Mouse (Mus musculus): ENCODE measurements around the gene Dip2a.

The Dip2a gene

DNA sequence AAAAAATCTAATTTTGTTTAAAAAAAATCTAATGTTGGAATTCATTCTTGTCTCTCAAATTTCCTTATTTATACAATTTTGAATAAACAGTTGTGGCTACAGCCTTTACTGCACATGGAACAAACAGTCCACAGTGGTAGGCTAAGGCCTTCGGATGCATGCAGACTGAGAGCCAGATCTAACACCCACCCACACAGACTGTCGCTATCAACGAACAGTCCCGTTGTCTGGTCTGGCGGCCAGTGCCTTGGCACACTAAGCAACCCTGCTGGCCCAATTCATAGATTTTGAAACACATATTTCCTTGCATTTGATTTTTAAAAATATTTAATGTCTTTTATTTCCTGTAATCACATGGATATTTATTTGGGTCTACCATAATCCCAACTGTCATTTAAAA is 45.0 kb downstream of the Dip2a start:
- no peak for DNase-seq

DNA sequence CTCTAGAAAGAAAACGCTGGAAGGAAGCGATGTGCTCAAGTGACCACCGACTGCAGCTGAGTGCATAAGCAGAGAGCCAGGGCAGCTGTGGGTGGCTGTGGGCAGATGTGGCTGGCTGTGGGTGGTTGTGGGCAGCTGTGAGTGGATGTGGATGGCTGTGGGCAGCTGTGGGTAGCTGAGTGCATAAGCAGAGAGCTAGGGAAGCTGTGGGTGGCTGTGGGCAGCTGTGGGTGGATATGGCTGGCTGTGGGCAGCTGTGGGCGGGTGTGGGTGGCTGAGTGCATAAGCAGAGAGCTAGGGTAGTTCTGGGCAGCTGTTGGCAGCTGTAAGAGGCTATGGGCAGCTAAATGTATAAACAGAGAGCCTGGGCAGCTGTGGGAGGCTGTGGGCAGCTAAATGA is 51.9 kb downstream of the Dip2a start:
- DNase-seq, result no peak

DNA sequence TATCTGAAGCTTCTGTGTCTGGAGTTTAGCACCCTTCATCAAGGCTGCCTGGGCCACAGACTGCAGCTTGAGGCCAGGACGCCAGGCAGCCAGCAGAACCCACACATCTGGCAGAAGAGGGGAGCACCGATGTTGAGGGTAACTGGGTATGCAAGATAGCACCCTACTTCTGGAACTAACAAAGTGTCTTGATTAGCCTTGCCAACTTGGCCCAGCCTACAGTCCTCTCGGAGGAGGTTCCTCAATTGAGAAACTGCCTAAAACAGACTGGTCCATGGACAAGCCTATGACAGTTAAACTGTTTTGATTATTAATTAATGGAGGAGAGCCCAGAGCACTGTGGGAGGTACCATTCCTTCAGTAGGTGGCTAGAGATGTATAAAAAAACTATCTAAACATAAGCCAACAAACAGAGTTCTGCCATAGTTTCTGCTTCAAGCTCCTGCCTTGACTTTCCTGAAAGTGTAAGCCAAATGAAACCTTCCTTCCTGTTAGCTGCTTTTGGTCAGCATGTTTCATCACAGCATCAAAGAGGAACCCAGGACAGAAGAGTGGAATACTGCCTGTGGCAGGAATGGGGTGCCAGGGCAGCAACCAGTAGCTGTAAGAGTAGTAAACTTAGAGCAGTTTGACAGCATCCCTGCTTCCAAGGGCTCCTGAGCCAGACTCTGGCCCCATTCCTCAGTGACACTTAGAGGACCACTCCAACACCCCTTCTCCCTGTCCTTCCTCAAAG is 55.0 kb downstream of the Dip2a start:
- DNase-seq, result no peak

DNA sequence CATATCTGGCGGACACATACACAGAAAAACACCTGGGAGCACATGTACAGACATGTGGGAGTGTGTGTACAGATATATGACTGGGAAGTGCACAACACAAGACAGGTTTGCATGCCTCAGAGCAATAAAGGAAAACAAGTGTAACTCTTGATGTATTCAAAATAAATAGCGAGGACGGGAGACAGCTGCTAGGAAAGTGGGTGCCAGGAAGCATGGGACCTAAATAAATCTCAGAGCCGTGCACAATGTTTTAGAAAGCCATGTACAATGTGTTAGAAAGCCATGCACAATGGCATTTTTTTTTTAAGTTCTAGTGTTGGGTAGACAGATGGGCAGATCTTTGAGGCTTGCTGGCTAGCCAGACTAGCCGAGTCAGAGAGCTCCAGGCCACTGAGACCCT is 56.0 kb downstream of the Dip2a start:
- DNase-seq, result no peak

DNA sequence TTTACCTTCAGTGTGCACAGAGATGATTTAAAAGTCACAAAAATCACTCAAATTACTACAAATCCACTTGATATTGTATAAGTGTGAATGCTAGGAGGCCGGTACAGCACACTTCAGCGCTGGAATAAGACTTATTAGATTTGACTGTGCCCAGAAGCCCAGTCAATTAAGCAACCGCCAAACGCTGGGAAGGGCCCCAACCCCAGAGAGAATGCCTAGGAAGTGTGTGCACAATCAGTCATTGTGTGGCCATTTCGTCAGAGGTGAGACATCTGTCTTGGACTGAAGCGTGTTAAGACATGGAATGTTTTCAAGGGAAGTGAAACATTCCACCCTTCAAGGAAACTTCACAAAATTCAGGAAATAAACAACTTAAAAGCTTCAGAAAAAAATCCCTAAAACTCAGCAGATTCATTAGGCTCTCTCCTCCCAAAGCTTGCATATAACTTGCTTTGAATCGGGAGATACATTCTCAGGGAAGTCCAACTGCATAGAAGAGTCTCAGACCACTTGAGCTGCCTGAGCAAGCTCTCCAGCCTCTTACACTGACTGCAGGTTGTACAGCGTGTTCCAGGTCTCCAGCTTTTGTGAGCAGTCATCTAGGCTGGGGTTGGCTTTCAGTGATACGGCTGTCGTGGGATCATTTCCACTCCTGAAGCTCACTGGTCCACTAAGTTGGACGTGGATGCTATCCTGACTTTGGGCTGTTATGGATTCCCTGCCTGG is 56.7 kb downstream of the Dip2a start:
- no peak for DNase-seq

DNA sequence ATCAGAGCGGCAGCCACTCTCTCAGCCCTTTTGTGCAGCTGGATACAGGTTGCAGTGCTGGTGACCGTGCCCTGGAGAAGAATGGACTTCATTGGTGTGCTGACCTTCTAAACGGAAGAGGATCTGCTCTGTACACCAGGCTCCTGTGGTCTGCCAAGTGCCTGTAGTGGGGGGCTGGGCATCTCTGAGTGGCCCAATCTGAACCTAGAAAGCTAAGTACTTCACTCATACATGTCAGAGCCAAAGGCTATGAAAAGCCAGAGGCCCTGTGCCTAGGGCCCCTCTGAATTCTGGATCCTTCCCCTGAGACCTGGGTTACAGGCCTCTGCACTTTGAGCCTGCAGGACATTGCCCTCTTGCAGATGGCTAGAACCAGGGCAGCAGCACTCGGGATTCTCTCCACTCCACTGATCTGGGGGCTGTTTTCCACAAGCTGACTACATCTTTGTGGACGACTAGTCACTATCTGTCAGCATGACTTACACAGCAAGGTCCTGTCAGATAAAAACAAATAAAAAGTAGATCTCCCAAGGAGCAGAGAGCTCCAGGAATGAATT is 66.5 kb downstream of the Dip2a start:
- no peak for DNase-seq

DNA sequence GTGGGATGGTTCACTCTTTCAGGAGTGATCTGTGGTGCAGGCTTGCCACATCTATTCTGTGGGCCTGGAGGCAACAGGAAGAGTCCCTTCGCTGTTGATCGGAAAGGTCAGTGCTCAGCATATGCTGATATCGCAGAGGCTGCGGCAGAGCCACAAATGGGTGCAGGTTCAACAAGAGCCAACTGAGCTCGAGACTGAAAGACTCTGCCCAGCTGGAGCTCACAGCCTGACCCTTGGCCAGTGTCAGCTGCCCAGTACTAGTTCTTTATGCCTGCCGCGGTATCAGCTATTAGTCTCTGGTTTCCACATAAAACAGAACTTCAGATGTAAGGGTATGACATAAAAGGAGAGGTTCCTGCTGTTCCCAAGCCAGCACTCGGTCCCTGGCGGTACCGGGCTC is 69.8 kb downstream of the Dip2a start:
- DNase-seq, result no peak

DNA sequence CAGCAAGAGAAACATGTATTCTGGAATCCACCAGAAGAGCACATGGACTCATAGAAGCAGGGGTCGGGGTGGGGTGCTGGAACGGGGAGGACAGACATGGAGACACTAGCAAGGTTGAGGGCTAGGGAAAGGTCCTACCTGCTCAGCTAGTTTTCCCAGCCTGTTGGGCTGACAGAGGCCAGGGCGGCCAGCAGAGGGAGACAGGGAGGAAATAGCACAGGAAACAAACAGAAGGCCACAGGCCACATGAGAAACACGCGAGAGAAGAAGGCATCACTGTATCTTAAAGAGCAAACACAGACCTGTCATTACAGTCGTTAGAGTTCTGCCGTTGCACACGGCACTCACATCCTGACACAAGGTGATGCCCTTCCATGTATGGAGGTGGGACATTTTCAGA is 73.9 kb downstream of the Dip2a start:
- no peak for DNase-seq

DNA sequence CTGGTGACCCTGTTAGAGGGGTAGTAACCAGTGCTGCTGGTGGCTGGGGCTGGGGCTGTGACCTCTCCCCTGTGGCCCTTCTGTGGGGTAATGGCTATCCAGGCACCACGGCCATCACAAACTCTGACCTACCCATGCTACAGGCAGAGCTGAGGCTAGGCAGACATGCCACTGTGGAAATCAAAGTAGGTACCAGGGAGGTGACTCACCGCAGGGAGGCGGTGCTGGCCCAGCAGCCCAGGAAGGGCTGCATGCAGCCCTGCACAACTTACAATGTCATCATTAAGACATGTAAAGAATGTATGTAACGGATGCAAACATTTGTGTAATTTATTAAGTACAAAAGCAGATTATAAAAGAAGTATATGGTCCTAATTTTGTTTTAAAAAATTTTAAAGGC is 82.7 kb downstream of the Dip2a start:
- no peak for DNase-seq

DNA sequence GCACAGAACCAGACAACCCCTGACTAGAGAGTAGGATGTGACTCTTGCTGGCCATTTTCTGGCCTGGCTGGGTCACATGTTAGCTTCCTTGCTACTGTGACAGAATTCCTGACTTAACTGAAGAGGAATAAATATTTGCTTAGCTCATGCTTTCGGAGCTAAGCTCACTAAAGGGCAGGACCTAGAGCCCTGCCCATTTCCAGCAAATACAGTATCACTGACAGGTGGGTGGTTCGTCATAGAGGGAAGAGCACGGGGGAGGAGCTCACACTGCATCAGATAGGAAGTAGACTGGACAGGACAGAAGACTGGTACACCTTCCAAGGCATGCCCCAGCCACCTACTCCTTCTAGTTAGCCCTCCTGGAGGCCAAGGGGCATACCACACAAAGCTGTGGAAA is 83.6 kb downstream of the Dip2a start:
- DNase-seq, result no peak

DNA sequence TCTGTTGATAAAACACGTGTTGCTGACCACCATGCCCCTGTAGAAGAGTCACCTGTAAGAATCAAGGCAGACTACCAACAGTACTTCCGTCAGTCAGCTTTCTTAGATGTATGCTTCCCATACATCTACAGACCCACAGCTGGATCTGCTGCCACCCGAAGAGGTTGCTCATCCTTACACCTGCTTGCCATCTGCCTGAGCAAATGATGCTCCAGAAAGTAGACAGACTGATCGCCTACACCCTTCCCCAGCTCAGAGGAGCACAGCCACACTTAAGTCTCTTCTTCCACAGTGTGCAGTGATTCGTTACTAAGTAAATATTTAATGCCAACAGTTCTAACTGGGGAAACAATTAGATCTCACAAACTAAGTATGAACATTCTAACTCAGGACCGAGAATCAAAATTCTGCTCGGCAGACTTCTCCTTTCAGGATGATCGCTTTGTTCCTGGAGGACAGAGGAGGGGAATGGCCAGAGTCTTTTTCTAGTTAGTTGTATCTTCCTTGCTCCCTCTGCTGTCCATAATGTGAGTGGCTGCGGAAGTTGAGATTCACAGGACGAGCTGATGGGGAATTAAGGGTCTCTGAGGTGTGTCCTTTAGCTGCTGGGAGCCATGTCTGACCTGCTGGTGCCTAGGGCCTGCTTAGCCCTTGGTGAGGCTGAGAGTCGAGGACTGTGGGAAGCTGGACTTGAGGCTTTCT is 84.6 kb downstream of the Dip2a start:
- no peak for DNase-seq

DNA sequence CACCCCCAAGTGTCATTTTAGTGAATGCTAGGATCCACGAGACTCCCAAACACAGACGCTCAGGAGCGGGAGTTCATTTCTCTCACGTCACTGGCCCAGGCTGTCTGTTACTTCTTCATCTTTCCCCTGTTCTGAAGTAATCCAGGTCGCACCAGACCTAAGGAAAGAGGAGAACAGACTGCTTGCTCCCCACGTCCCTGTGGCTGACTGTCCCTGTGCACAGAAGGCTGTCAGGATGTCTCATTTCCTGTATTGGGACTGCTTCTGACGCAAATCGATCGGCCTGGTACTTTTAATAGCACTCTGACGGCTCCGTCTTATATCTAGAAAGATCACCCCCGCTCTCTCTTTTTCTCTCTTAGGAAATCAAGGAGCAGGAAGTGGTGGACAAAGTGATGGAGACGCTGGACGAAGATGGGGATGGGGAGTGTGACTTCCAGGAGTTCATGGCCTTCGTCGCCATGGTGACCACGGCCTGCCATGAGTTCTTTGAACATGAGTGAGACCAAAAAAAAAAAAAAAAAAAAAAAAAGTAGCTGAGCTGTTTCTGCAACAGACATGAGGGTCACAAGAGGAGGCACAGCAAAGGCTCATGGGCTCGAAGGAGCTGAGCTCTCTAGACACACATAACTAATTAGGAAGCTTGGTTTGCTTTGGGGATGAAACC is 85.4 kb downstream of the Dip2a start:
- no peak for DNase-seq

DNA sequence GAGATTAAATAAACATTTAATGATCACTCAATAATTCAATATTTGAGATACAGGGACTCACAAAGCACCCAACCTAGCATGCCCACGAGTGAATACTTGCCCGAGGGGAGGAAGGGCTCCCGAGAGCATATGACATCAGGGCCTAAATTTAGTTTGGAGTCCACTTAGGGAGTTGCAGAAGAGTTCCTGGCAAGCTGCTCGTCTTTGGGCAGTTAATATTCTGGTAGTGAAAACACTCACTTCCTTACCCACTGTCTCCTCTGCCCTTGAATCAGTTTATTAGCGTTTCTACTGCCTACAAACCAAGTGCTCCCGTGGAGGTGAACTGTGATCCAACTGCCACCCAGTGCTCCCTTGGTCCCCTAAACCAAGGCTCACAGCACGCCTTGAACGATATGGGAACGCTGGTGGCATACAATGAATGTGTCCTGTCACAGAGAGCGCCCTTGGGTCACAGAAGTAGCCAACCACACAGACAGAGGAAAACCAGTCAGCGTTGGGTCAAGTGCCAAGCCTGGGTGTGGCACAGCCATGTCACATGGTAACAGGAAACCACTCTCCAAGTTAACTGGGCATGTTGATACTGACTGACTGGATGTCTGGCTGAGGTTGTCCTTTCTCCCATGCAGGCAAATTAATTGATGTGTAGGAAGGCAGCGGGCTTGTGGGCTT is 87.2 kb downstream of the Dip2a start:
- no peak for DNase-seq

DNA sequence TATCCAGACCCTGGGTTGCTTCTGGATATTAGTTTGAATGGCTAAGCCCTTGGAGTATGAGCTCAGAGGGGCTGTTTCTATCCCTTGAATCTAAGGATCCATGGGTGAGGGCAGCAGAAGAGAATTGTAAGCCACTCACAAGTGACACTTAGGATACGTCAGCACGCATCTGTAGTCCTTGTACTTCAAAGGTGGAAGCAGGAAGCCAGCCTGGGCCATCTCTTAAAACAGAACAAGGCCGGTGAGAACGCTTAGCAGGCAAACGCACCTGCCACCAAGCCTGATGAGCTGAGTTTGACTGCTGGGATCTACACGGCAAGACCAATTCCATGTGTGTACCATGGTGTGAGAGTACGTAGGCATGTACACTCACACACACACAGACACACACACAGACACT is 87.9 kb downstream of the Dip2a start:
- no peak for DNase-seq

DNA sequence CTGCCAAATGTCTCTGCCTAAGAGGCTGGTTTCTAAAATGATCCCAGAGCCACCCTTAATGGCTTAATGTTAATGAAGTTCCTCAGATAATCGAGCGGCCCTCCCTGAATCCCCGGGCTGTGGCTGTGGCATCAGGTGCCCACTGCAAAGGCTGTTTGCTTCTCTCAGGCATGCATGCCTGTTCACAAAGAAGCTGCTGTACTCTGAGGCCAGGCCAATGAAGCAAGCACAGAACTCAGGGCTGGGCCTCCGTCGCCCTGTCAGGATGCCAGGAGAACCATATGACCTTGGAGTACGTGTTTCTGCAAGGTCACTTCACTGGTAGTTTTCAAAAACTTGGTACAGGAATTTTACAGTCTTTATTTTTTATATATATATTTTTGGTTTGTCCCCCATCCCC is 89.5 kb downstream of the Dip2a start:
- DNase-seq, result no peak

DNA sequence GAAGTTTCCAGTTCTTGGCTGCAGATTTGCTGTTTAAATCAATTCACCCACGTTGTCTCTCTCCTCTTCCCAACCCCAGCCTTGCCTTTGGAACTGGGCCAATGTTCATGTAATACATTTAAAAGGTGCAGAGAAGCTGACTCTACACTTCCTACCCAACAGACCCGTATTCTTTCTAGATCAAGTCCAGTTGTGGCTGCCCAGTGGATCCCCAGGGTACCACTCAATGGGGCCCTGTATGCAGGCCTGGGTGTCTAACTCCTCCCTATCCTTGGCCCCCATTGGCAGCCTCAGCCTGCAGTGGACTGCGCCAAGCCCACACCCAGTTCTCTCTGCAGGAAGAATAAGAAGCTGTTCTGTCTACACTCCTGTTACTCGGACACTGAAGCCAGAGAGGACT is 91.6 kb downstream of the Dip2a start, which contains the start of gene S100b:
TSS of gene S100b (plus strand) at position 318 of the 400 bp plus-strand sequence.
- DNase-seq, result no peak

DNA sequence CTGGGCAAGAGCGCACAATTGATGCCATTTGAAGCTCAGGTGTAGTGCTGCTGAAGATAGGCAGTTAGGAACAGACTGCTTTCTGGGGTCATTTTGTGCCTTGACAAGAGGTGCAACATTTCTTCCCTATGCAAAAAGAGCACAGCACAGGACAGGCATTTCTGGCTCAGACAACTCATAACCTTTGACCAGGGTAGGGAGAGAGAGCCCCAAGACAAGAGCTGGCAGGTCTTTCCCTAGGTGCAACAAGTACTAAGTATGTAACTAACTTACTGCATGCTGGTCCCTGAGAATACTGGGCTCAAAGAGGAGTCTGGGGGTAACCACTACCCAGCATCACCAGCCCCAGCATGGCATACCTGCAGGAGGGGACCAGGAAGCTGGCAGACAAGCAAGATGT is 92.0 kb downstream of the Dip2a start:
- no peak for DNase-seq

DNA sequence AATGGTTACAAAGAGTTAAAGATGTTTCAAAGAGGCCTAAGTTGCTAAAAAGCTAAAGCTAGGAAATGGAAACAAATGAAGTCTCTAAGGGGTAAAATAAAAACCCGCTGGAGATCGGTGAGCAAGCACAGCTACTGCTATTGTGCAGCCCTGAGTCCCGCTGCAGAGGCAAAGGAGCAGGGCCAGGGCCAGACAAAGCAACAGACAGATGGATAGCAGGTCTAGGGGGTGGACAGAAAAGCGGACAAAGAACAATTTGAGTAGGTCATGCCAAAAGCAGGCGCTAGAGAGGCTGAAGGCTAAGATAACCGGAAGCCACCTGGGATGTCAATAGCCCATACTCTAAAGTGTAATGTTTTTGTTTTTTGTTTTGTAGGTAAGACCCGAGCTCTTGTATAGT is 94.2 kb downstream of the Dip2a start:
- DNase-seq, result no peak

DNA sequence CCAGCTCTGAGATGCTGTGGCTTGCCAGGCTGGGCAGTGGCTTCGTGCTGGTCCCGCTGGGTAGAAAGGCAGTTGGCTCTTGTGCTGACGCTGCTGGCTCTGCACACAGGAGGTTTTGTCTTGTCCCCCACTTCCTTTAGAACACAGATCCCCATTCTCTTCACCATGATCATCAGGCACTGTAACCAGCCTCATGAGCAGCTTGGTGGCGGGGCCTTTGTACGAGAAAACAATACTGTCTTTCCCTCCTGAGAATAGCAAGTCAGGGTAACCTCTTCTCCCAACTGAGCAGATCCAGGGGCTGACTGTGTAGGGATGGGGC is 96.5 kb downstream of the Dip2a start:
- DNase-seq, result no peak

DNA sequence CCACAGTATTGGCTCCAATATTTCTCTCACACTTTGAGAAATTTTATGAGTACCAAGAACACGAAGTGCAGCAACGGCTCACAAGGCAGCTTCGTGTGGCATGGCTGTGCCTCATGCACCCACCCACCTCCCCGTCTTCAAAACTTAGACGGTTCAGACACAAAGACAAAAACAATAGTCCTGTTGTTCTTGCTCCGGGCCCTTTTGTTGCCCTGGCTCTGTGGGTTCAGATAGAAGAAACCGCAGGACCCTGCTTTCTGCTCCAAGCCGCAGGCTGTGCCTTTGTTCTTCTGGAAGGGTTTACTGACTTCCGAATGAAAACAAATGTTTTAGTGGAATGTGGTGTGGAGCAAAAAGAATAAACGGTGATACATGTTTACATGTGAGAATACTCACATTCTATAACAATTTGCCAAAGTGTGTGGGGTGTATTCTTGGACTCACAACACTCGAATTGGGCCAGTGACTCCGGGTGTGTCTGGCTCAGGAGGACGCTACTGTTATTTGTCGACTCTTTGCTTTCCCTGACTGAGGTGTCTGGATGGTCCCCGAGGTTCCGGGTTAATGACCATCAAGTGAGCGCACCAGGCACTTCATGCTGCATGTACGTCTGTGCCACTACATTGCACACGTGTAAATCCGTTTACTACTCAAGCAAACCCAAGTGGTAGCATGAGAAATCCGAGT is 97.0 kb downstream of the Dip2a start:
- DNase-seq, result no peak

DNA sequence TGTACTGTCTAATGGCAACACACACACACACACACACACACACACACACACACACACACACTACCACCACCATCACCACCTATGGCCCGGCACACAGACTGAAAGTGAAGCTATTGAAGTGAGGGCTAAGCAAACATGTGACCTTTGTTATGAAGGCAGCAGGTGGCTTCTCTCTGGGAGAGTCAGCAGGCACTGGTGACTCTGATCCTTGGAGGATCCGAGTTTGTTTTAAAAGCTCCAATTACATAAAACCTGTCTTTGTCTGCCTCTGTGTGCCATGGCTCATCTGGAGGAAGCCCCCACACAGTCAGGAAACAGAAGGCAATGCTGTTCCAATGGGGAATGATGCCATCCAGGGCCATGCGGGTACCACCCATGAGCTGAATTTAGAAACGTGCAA is 98.5 kb downstream of the Dip2a start:
- DNase-seq, result no peak

DNA sequence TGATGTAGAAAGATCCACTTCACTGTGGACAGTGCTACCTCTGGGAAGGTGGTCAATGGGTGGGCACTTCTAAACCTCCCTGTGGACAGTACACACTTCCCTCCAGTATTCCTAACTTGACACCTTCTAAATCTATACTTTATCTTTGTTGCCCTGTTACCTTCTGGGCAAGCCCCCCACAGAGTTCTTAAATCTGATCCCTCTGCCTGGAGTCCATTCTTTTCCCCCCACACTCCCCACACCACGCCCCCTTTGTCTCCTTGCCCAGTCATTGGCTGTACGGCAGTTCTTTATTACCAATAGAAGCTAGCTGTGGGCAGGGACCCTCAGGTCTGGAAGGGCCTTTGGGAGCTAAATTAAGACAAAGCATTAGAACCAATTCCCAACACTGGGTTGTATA is 100.0 kb downstream of the Dip2a start:
- no peak for DNase-seq
